Mouse (Mus musculus) CD4-positive helper T cell, adult 2 months (primary cell): Measurements from ENCODE around the gene Hmox1.
A peak's percentile ranks its signal among the peaks of the same experiment; 100 is the strongest.

Source experiments
- DNase-seq: peaks from one replicate; pipeline ENCODE4 v3.0.0-alpha.2; 2012; ENCODE audit warnings: low read depth, missing footprints, low spot score

Gene Hmox1

GRCm38 (mm10) chr8:75088989-75089881 is 4.2 kb upstream of the Hmox1 start:
- no peak for DNase-seq

DNA sequence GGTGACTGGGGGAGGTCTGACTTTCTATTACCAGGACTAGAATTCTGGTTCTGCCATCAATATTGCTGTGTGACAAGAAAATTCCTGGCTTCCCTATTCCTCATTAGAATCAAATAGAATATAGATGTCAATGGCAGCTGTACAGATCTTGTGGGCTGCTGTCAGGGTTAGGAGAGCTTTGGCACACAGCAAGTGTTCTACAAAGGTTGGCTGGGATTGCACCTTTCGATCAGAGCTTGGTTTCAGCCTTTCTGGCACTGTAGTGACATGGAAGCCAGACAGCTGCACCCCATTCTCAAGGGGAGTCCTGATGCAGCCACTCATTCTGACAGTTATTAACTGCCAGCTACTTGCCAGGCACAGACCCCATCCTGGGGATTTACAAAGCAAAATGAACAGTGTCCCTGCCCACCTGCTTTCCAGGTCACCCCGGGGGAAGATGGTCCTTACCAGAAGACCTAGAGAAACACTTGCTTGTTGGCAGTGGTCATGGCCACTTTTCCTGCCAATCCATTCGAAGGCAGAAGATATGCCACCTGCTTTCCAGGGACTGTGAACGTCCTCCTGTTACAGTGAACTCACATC is 2.5 kb upstream of the Hmox1 start:
- DNase-seq = no peak

GRCm38 (mm10) chr8:75102956-75103355 is 9.5 kb downstream of the Hmox1 start:
- no peak for DNase-seq

DNA sequence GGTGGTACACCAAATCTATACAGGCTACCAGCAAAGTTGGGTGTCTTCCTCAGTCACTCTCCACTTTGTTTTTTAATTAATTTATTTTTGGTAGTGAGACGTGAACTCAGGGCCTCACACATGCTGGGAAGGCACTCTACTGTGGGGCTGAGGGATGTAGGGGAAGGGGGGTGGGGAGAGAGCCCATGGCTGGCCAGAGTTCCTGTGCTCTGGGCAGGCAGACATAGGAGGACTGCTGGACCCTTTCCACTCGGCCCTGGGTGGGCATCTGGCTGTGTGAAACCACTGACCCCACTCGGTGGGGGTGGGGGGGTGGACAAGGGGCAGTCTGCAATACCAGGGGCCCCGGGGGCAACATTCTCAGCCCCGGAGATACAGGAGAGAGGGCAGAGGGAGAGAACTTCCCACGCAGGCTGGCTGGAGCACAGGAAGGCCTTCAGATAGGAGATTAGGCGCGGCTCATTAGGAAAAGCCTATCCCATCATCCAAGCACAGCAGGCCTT is 10.0 kb downstream of the Hmox1 start:
- no peak for DNase-seq

GRCm38 (mm10) chr8:75108527-75109235 is 15.3 kb downstream of the Hmox1 start:
- DNase-seq = peak; percentile 88

GRCm38 (mm10) chr8:75109236-75109967 is 16.0 kb downstream of the Hmox1 start, which contains the start of gene Mcm5:
Mcm5 (plus strand) TSS chr8:75109569.
- DNase-seq = peak; percentile 99

GRCm38 (mm10) chr8:75110093-75110492 is 16.7 kb downstream of the Hmox1 start:
- DNase-seq = peak; percentile 14

DNA sequence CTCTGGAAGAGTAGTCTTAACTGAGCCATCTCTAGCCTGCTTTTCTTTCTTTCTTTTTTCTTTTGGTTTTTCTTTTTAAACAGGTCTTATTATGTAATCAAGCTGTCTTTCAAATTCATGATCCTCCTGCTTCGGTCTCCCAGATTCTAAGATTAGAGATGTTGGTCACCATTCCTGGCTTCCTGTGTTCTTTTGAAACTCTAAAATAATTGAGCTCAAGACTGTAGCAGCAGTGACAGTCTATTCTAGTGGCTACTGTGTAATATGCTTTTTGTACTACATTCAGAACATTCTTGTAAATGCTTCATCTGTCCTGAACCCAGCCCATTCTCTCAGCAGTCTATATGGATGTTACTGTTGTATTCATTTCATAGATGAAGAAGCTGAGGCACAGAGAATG is 25.1 kb downstream of the Hmox1 start:
- DNase-seq = no peak

DNA sequence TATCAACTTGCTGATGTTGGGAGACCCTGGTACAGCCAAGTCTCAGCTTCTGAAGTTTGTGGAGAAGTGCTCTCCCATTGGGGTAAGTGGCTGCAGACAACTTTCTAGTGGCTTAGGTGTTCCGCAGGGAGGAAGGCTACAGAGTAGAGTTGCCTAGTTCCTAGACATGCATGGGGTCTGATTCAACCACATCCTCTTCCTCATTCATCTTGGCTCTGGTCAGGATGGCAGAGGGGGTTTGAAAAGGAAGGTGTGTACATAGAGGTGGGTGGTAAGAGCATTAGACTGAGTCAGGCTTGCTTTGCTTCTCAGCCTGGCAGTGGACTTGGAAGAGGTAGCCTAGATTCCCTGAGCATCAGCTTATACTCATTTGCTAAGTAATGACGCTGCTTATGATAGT is 25.9 kb downstream of the Hmox1 start:
- DNase-seq = no peak

- no peak for DNase-seq
Observed at GRCm38 (mm10) chr8:75119747-75120146, 26.3 kb downstream of the Hmox1 start.

DNA sequence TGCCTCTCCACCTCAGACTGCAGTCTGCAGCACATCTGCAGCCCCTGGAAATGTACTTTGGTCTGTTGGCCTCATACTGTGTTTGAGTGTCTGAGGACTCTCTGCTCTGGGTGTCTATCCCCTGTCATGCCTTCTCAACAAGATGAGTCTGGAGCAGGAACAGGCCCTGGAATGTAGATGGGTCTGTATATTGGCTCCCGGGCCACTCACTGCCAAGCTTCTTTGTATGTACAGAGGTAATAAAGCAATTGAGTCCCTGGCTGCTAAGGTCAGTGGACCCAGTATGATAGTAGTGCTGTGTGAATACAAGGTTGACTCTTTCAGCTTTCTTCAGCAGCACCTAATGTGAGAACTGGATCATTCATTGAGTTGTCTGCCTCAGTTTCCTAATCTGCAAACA is 34.0 kb downstream of the Hmox1 start:
- DNase-seq = no peak

DNA sequence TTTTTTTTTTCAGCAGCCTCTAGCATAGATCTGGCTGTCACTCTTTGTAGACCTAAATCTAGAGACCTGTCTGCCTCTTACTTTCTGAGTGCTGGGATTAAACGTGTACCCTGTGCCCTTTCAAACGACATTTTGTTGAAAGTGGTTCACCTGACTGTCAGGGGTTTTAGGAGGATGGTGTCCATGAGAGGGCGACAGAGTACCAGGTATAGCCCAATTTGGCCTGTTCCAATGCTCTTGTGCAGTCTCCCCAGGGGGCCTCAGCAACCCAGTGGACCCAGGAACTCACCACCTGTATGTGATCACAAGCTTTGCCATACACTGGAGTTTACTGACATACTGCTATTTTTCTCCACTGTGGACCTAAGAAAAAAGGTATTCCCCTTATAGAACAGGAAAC is 39.1 kb downstream of the Hmox1 start:
- peak; percentile 39 for DNase-seq

GRCm38 (mm10) chr8:75133399-75133798 is 40.0 kb downstream of the Hmox1 start:
- no peak for DNase-seq

GRCm38 (mm10) chr8:75134603-75135391 is 41.4 kb downstream of the Hmox1 start:
- DNase-seq = no peak

- no peak for DNase-seq
Observed at GRCm38 (mm10) chr8:75135756-75136155, 42.3 kb downstream of the Hmox1 start.

GRCm38 (mm10) chr8:75136256-75136655 is 42.8 kb downstream of the Hmox1 start:
- no peak for DNase-seq

DNA sequence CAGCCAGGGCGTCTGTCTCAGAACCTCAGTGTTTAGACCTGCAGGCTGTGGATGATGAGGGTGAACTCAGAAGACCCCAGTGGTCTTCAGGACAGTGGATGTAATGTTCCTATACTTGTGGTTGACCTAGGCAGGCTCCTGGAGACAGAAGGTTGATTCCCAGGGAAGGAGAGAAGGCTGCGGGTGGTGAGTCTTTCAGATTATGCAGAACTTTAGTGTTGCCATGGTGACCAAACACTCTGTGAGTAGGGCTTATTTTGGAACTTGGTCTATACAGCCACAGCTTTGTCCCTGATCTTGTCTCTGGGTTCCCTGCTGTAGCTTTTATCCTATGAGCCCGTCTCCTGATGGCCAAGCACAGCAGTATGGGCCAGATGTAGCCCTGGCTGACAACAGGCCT is 44.1 kb downstream of the Hmox1 start:
- DNase-seq = no peak
